Mouse (Mus musculus): ENCODE measurements at regions not wholly inside any gene's neighbourhood (a gene's known extent, or its start where the extent isn't known, plus 50 kb on each side); places are given as distances from the start of the nearest gene placed in this dataset.

DNA sequence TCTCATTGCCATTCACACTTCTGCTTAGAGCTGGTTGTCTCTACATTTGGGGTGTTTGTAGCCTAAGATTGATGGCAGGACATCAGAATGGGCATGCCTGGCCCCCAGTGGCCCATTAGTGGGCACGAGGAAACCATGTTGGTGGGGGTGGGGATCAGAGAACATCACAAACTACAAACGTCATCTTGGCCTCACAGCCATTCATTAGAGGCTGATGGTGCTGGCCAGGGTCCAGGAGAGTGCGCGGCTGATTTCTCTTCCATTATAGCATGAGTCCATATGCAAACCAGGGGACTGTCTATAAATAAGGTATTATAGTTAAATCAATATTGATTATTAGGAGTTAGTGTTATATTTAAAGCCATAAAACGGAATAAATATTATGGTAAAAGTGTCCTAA lies 67.9 kb downstream of the 3100002H09Rik start:
- no peak for DNase-seq (ENCODE audit: extremely low read depth, low read depth, low spot score)

DNA sequence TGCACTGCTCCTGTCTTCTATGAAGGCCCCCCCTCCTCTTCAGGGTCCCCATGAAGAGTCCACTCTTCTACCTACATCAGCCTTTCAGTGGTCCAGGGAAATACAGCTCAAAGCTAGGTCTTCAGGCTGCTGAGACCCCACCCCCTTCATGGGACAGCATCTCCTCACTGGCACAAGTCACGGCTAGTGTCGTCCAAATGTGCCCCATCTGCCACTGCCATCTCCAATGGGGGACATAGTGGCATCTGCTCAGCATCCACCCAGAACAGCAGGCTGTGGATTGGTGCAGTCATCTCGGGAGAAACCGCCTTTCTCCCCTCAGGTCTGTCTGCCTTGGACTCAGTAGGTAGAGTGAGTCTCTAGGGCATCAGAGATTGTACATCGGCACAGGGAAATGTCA lies 72.1 kb downstream of the 3100002H09Rik start:
- no peak for DNase-seq (ENCODE audit: extremely low read depth, low read depth, low spot score)

DNA sequence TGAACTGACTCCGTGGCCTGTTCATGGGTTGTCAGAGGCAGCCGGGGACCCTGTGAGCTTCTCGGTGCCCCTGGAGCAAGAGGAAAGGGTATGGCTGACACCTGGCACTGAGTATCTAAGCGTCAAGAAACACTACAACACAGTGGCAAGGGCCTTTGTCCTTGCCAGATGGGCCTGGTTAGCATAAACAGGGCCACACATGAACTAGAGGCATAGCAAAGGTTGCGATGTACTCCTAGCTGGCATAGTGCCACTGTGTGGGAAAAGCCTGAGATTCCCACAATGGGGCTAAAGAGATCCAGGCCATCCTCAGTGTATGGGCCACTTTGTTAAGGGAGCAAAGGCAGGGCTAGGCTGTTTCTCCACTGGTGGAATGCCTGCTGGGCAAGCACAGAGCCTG lies 72.9 kb downstream of the 3100002H09Rik start:
- DNase-seq (ENCODE audit: extremely low read depth, low read depth, low spot score) = no peak

DNA sequence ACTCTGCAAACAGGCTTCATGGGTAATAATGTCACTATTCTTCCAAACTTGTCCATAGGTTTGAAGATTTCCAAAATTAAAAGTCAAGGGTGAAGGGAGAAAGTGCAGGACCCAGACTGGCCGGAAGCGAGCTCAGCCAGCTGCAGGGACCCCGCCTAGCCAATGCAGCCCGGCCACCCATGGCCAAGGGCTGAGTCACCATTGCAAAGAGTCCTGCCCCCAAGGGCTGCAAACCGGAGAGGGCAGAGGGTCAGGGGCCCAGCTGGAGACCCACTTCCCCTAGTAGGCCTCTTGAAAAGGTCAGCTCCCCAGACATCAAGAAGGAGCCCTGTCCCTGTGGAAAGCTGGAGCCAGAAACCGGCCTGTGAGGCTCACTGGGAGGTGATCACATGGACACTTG lies 77.0 kb downstream of the 3100002H09Rik start:
- DNase-seq (ENCODE audit: extremely low read depth, low read depth, low spot score) = no peak

DNA sequence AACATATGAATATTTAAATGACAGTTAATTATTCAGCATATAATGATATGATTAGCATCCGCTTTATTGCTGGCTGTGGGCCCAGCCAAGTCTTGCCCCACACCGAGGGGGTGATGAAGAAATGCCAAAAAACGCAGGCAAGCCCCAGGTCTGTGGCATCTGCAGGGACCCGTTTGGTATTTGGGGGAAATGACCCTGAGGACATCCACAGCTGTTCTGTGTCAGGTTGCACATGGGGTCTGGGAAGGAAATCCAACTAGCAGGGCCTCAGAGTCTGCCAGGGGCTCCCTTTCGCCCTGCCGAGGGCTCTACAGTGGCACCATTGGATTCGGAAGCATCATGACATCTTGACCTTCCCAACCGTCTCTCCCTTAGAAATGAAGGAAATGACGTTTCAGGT lies 80.0 kb downstream of the 3100002H09Rik start:
- no peak for DNase-seq (ENCODE audit: extremely low read depth, low read depth, low spot score)

DNA sequence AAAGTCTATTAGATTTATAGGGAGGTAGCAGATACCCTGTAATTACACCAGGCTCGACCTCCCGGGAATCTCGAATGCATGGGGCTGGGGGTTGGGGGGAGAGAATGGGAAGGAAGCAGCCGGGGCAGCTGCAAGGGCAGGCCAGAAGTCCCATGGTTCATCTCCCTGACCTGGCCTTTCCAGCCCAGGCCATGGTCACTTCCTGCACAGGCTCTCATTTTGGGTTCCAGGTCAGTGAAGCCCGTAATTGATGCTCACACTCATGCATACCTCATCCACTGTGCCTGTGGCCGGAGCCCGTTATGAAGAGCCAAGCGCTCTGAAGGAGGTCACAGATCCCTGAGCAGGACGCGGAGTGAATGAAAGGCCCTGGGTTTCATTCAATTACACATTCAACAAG lies 83.8 kb downstream of the 3100002H09Rik start:
- DNase-seq (ENCODE audit: extremely low read depth, low read depth, low spot score) = no peak

DNA sequence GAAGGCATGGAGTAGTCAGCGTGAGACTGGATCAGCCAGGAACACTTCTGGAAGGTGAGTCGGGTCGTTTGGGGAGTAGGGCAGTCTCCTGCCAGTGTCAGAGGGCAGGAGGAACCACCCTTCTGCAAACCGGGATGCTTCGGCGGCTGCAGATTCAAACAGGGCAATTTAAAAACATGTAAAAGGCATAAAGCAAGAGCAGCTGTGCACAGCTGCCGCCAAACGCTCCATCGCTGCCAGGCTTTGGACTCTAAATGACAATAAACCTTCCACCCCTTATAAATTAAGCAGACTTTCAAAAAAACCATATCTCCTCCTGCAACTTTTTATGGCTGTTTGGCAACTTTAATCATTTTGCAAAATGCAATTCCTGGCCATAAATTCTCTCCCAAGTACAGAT lies 84.2 kb downstream of the 3100002H09Rik start:
- no peak for DNase-seq (ENCODE audit: extremely low read depth, low read depth, low spot score)

DNA sequence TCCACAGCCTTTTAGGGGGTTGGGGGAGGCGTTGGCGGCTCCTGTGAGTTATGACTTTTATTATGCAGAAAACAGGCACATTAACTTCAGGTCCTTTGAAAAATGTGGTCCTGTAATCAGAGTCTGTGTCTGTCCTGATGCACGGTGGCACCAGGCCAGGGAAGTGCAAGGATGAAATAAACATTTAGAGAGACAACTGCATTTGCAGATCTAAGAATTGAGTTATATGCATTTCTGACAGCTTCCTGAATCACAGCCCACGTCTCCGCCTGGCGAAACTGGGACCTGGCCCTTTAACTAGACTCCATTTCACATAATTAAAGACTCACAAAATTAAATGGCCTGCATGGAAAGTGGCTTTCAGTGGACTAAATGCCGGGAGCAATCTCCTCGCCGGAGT lies 90.3 kb downstream of the 3100002H09Rik start:
- DNase-seq (ENCODE audit: extremely low read depth, low read depth, low spot score) = no peak

DNA sequence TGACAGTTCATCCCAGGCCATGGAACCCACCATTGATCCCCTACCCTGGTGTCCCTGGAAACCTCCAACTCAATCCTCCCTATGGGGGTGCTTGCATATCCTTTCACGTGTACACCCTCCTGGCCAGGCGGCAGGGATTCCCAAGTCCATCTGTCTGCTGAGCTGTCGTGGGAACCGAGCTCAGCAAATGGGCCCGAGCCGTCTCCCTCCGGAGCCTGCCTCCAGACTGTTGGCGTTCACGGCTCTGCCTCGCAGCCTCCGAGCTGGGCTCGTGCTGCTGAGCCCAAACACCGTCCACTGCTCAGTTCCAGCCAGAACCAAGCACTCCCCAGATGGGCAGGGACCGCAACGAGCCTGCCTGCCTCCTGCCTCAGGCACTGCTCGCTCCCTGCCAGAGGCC lies 98.8 kb downstream of the 3100002H09Rik start:
- no peak for DNase-seq (ENCODE audit: extremely low read depth, low read depth, low spot score)

DNA sequence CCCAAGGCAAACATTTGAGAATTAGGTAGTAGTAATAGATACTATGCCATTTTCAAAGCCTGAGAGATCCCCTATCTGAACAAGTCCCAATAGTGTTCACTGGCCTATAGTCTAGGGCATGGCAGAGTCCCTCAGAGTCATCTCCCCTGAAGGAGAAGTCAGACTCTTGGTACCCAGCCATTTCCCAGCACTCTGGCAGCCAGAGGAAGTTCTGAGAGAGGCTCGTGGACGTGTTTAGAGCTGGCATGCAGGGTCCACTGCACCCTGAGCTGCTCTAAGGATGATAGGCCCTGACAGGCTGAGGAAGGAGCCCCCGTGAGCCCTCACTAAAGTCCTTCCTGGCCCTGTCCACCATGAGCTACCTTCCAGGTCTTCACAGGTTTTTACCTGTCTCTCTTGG lies 99.8 kb downstream of the 3100002H09Rik start:
- no peak for DNase-seq (ENCODE audit: extremely low read depth, low read depth, low spot score)

DNA sequence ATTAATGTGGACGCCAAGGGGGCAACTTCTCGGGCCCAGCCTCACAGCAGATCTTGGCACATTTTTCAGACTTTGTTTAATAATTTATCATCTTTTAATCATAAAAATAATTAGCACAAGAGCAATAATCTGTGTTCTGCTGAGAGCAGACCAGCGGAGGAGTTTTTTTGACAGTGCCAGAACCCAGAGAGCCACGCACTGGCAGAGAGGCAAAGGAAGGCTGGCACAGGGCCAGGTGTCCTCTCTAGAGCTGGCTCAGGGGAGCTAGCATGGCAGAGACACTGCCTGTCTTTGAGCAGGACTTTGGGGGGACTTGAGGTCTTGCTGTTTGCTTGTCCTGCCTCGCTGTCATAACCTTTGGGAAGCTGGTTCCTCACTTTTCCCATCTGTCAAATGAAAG lies 100.9 kb downstream of the 3100002H09Rik start:
- no peak for DNase-seq (ENCODE audit: extremely low read depth, low read depth, low spot score)

DNA sequence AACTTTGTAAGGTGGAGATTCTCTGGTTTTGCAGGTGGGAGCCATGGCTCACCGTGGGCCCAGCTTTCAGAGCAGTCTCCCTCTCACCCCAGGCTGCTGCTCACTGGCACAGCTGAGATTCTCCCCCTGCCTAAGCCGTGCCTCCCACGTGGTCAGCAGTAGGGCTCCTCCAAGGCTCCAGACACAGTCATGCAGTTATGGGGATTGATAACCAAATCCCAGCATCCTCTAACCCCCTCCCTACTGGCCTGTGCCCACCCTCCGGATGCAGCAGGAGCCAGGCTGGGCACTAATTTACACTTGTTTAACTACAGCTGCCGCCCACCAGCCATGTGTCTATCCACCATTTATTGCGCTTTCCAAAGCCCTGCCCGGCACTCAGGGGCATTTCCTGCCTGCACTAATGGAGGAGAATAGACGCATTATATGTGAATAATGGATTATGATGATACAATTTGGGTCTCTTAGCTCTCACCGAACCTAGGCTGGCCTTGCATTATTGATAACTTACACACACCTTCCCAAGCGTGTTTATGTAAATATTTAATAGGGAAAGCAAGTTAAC lies 104.4 kb downstream of the 3100002H09Rik start:
- no peak for DNase-seq (ENCODE audit: extremely low read depth, low read depth, low spot score)

DNA sequence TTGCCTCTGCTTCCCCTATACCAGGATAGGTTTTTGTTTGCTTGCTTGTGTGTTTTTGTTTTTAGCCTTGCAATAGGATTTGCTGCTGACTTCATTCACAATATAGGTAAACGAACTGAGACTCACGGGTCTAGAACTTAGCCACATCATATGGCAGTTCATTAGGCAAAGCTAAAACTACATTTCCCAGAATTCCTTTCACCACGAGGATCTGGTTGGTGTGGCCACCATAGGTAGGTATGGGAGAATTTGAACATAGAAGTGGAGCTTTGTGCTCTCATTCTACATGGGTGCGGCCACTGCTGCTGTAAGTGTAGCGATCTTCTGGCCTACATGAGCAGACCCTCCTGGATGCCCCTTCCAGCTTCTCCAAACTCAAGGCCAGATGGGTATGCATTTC lies 108.8 kb downstream of the 3100002H09Rik start:
- DNase-seq (ENCODE audit: extremely low read depth, low read depth, low spot score) = no peak

DNA sequence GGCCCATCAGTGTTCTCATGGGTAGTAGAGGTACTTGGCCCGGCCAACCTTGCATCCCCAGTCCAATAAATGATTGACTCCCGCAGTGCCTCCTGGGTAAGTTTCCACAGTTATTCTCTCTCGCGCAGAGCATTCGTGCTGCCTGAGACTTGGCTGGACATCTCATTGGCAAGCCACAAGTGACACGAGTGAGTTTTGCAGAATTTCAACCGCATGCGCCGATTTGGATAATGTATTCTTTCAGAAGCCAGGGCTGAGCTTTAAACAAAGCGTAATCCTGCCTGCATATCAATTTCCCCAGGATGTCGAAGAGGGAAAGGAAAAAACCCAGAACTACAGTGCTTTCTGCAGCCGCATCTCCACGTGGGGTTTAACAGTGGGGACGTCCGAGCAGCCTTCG lies 112.6 kb downstream of the 3100002H09Rik start:
- DNase-seq (ENCODE audit: extremely low read depth, low read depth, low spot score) = no peak

DNA sequence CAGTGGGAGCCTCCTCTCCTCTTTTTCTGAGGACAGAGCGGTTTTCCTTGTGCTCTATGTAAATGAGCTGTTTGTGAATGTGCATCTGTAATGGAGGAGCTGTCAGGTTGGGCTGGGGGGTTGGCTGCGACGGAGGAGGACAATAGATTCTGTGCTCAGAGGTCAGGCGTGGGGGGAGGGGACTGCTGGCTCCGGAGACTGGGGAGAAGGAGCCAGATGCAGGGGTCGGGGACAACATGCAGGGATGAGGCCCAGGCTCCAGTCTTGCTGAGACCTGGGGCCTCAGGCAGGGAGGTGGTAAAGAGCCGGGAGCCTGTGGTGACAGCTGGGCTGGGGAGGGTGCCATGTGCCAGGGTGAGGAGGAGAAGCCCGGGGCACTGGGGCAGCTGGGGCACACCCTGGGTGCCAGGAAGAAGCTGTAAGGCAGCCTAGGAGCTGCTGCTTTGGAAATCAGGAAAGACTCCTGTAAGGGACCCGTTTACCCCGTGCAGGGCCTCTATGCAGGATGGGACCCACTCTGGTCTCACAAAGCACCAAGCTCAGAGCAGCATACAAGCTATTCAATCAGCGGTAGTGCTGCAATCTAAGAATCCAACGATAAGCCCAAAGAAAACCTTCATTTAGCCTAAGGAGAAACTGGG lies 124.5 kb downstream of the 3100002H09Rik start:
- DNase-seq (ENCODE audit: extremely low read depth, low read depth, low spot score) = no peak

DNA sequence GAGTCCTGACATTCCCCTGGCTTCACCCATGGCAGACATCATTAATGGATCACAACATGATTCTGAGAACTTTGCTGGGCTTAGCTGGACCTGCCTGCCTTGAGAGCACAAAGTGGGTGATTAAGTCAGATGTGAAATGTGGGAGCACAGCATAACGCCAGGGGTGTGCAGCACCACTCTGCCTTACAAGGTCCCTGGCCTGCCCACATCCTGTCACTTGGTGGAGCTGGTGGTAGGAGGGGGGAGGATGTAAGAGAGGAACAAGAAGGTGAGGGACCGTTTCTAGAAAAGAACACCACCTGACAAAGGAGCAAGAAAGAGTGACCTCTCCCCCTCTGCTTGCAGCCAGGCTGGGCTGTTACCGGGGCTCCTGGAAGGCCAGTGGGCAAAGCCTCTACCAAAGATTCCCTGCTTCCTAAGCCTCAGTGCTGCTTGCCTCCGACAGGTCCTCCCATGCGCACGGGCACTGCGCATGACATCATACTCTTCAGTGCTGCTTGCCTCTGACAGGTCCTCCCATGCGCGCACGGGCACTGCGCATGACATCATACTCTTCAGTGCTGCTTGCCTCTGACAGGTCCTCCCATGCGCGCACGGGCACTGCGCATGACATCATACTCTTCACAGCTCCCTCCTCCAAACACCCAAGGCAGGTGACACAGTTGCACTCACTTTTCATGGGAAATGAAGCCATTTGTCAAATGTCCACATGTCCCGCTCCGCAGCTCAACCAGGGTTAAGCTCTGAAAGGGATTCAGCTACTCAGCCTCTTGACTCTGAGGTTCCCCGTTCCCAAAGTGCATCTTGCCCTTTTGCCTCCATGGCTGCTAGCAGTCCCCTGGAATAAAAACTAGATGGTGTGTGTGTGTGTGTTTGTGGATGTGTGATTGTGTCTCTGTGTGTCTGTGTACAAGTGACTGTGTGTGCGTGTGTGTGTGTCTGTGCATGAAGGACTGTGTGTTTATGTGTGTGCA lies 125.7 kb downstream of the 3100002H09Rik start:
- DNase-seq (ENCODE audit: extremely low read depth, low read depth, low spot score) = no peak

DNA sequence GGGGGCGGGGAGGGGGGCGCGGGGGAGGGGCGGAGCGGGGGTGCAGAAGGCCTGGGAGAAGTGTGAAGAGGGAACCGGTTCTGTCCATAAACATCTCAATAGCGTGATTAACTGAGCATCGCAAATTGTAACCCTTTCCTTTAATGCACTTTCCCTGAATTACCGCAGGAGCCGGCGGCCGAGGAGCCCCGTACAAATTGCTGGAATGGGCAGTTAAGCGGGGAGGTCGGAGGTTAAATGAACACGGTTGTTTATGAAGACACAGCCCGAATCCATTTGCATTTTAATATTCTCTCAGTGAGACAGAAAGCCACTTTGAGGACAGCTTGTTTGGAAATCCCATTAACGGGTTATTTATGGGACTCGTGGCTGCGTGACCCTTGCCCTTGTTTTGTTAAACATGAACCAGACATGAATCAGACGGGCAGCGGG lies 132.7 kb downstream of the 3100002H09Rik start:
- DNase-seq (ENCODE audit: extremely low read depth, low read depth, low spot score) = no peak

DNA sequence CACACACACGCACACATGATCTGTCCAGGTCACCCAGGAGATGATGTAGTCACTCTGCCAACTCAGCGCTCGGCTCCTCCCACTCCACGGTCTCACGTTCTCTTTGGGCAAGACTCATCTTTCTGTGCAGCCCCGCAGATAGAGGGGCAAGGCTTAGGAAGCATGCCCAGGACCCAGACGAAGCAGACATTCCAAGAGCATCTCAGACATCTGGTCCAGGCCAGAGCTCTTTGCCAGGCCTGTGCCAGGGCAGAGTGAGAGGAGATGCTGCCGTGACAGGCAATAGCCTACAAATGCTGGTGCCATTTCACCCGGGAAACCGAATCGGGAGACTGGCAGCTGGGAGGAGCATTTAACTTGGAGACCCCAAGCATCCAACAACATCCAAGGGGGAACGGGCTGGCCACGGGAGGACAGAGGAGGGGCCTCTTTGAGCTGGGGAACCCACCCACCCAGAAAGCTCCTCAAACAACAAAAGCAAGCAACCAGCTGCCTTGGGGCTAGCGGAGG lies 133.2 kb downstream of the 3100002H09Rik start:
- DNase-seq (ENCODE audit: extremely low read depth, low read depth, low spot score) = no peak

DNA sequence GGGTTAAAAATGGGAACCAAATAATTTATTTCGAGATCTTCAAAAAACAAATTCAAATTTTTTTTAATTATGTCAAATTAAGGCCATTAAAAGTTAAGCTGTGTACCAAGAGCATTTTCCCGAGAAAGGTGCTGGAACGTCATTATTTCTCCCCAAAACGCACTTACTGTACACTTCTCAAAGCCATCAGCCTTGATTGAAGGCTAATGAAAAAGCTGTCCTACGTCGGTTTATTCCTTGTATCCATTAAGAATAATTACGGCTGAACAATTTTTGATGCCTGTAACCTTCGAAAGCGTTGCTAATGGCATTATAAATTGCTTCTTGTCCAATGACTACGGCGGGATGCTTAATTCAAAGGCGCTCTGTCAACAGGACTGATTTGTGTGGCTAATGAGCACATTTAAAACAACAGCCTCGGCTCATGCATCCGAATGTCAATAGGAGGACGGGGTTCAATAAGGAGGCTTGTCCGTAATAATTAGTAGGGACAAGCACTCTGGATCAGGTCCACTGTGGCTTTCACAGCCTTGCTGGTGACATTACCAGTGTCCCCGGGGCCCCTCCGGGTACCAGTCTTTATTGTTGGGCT lies 145.3 kb downstream of the 3100002H09Rik start:
- no peak for DNase-seq (ENCODE audit: extremely low read depth, low read depth, low spot score)

DNA sequence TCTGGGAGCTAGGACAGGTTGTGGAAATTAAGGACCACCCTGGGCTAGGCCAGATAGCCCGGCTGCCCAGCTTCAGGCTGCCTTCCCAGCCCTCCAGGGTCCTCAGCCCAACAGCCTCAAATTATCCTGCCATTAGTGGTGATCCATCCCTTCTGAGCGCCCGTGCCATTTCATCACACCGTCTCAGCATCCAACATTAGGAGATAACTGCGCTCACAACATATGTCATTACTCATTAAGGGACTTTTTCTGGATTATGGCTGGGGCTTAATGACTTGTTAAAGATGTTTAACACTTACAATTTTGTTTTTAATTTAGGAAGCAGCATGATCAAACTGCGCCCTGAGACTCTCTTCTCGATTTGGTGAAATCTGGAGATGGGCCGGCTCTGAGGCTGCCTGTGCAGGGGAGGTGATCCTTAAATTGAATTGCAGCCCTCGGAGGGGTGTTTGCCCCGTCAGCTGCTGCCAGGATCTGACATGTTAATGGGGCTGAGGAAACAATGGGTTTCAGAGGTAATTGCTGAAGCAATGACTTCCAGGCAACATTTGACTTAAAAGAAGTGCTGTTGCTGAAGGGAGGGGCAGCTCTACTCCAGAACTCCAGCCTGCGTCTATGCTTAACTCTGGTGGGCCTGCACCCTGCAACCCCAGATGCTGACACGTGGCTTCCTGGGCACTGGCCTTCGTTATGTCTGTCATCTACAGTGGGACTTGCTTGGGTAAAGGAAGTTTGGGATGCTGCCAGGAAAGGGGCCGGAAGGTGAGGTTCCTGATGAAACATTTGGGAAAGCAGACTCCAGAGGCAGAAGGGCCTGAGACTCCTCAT lies 154.9 kb downstream of the 3100002H09Rik start:
- no peak for DNase-seq (ENCODE audit: extremely low read depth, low read depth, low spot score)

DNA sequence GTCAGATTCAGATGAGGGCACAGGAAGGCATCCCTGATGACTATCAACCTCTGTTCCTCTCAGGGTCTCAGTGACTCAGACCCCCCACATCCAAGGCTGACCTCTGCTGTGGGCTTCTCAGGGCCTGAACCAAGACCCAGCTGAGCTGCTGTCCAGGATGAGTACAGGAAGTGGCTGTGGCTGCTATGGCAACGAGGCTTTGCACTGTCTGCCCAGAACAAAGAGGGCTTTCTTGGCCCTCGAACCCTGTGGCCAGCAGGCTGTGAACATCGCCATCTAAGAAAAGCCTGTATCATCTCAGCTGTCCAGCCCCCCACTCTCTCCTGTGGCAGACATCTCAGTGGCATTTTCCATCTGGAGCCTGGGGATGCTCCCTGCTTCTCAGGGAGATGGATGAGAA lies 159.5 kb downstream of the 3100002H09Rik start:
- no peak for DNase-seq (ENCODE audit: extremely low read depth, low read depth, low spot score)
